Mouse (Mus musculus) macrophage (primary cell): Measurements from ENCODE around the gene Itga5. TPM values are rescaled to one million over a fixed set of nuclear protein-coding genes. Genes with fewer than 3 reads are reported as not detected.

Source experiments
- H3K27ac ChIP-seq: fragments of 350-480 bp; formaldehyde crosslinking; 2 replicates; pipeline ENCODE4 v1.9.0; 2021
- H3K36me3 ChIP-seq: fragments of 350-480 bp; formaldehyde crosslinking; 2 replicates; pipeline ENCODE4 v1.9.0; 2021; ENCODE audit errors: inconsistent target
- H3K4me3 ChIP-seq: fragments of 350-480 bp; formaldehyde crosslinking; 2 replicates; pipeline ENCODE4 v1.9.0; 2021; ENCODE audit errors: inconsistent target
- H3K79me2 ChIP-seq: fragments of 350-480 bp; formaldehyde crosslinking; 2 replicates; pipeline ENCODE4 v1.9.0; 2021; ENCODE audit errors: inconsistent target
- WGBS: methylation state at CpG from one replicate; pipeline ENCODE4 v1.1.7; 2026; ENCODE audit warnings: inconsistent platforms; ENCODE audit not compliant: missing documents; 5-methylcytosine and 5-hydroxymethylcytosine counted together
- polyA plus RNA-seq: library from polyadenylated mRNA; stranded (reverse); fragments of 250-400 nt; gene quantifications from 3 replicates; pipeline ENCODE4 v1.2.4, GENCODE M21; 2018; ENCODE audit warnings: inconsistent platforms

Gene Itga5
- polyA plus RNA-seq, 1 experiment from 2014 or later: 24.4 TPM

- H3K27ac ChIP-seq: peak overlapping the region; percentile 88
- 33% methylated on average over 4 of the region's 4 CpGs for WGBS
- H3K4me3 ChIP-seq: no peak overlapping the region
- peaks cover 38% of the 10 kb centered on the region for H3K36me3 ChIP-seq
- peaks cover 69% of the 10 kb centered on the region for H3K79me2 ChIP-seq
Measured at GRCm38 (mm10) chr15:103358278-103359121, 8.1 kb downstream of the Itga5 start.

GRCm38 (mm10) chr15:103357817-103358216 lies 8.7 kb downstream of the Itga5 start:
- Histone ChIP-seq H3K36me3 (peaks cover 44% of the 10 kb centered on the region), H3K79me2 (peaks cover 62% of the 10 kb centered on the region), H3K27ac (peak overlapping the region; percentile 88)

GRCm38 (mm10) chr15:103356130-103356529 lies 10.4 kb downstream of the Itga5 start:
- peaks cover 45% of the 10 kb centered on the region for H3K79me2 ChIP-seq
- 90% methylated on average over 3 of the region's 4 CpGs for WGBS
- peaks cover 58% of the 10 kb centered on the region for H3K36me3 ChIP-seq

More at GRCm38 (mm10) chr15:103357817-103358216, 8.7 kb downstream of the Itga5 start:
- no peak overlapping the region for H3K4me3 ChIP-seq
- 25% methylated on average over 4 of the region's 4 CpGs for WGBS

GRCm38 (mm10) chr15:103355420-103355819 lies 11.1 kb downstream of the Itga5 start:
- 88% methylated on average over 4 of the region's 4 CpGs for WGBS
- Histone ChIP-seq H3K79me2 (peaks cover 38% of the 10 kb centered on the region), H3K27ac (no peak overlapping the region), H3K4me3 (no peak overlapping the region), H3K36me3 (peaks cover 65% of the 10 kb centered on the region)

More at GRCm38 (mm10) chr15:103356130-103356529, 10.4 kb downstream of the Itga5 start:
- H3K27ac ChIP-seq: no peak overlapping the region
- H3K4me3 ChIP-seq: no peak overlapping the region

- Histone ChIP-seq H3K4me3 (no peak overlapping the region), H3K79me2 (peaks cover 31% of the 10 kb centered on the region), H3K27ac (no peak overlapping the region), H3K36me3 (peaks cover 72% of the 10 kb centered on the region)
- WGBS: 87% methylated on average over 2 of the region's 2 CpGs
Measured at GRCm38 (mm10) chr15:103354690-103355089, 11.9 kb downstream of the Itga5 start.

GRCm38 (mm10) chr15:103353511-103354256 lies 12.9 kb downstream of the Itga5 start:
- Histone ChIP-seq H3K4me3 (no peak overlapping the region), H3K27ac (no peak overlapping the region), H3K79me2 (peaks cover 22% of the 10 kb centered on the region), H3K36me3 (peaks cover 82% of the 10 kb centered on the region)
- 95% methylated on average over 11 of the region's 11 CpGs for WGBS

GRCm38 (mm10) chr15:103352856-103353255 lies 13.7 kb downstream of the Itga5 start:
- Histone ChIP-seq H3K36me3 (peaks cover 90% of the 10 kb centered on the region), H3K79me2 (peaks cover 21% of the 10 kb centered on the region), H3K4me3 (no peak overlapping the region), H3K27ac (no peak overlapping the region)
- WGBS: 42% methylated on average over 4 of the region's 4 CpGs

GRCm38 (mm10) chr15:103347275-103347684 lies 19.3 kb downstream of the Itga5 start:
- WGBS: 0% methylated on average over 1 of the region's 2 CpGs
- no peak overlapping the region for H3K4me3 ChIP-seq
- H3K27ac ChIP-seq: no peak overlapping the region
- H3K79me2 ChIP-seq: no peaks in the 10 kb centered on the region; the same call in 1 of the 2 replicates
- H3K36me3 ChIP-seq: peaks cover 83% of the 10 kb centered on the region

- Histone ChIP-seq H3K27ac (no peak overlapping the region), H3K79me2 (no peaks in the 10 kb centered on the region), H3K36me3 (peaks cover 68% of the 10 kb centered on the region), H3K4me3 (no peak overlapping the region)
- 94% methylated on average over 6 of the region's 6 CpGs for WGBS
Measured at GRCm38 (mm10) chr15:103345789-103346188, 20.8 kb downstream of the Itga5 start.

- Histone ChIP-seq H3K27ac (no peak overlapping the region), H3K36me3 (peaks cover 46% of the 10 kb centered on the region), H3K4me3 (no peak overlapping the region), H3K79me2 (peaks cover 13% of the 10 kb centered on the region; the same call in 1 of the 2 replicates)
Measured at GRCm38 (mm10) chr15:103343556-103343955, 23.0 kb downstream of the Itga5 start.

- H3K4me3 ChIP-seq: no peak overlapping the region
- 89% methylated on average over 2 of the region's 3 CpGs for WGBS
- no peak overlapping the region for H3K27ac ChIP-seq
- peaks cover 40% of the 10 kb centered on the region for H3K36me3 ChIP-seq
- H3K79me2 ChIP-seq: peaks cover 18% of the 10 kb centered on the region; the same call in 1 of the 2 replicates
Measured at GRCm38 (mm10) chr15:103343008-103343407, 23.6 kb downstream of the Itga5 start.

GRCm38 (mm10) chr15:103342415-103342814 lies 24.1 kb downstream of the Itga5 start:
- no peak overlapping the region for H3K4me3 ChIP-seq
- WGBS: 33% methylated on average over 4 of the region's 4 CpGs

GRCm38 (mm10) chr15:103341547-103341946 lies 25.0 kb downstream of the Itga5 start:
- Histone ChIP-seq H3K79me2 (peaks cover 25% of the 10 kb centered on the region; the same call in 1 of the 2 replicates), H3K27ac (no peak overlapping the region), H3K4me3 (no peak overlapping the region), H3K36me3 (peaks cover 30% of the 10 kb centered on the region)
- 88% methylated on average over 8 of the region's 8 CpGs for WGBS

More at GRCm38 (mm10) chr15:103342415-103342814, 24.1 kb downstream of the Itga5 start:
- peaks cover 35% of the 10 kb centered on the region for H3K36me3 ChIP-seq
- H3K79me2 ChIP-seq: peaks cover 24% of the 10 kb centered on the region; the same call in 1 of the 2 replicates
- no peak overlapping the region for H3K27ac ChIP-seq

GRCm38 (mm10) chr15:103340786-103341185 lies 25.8 kb downstream of the Itga5 start:
- peaks cover 22% of the 10 kb centered on the region for H3K36me3 ChIP-seq
- peaks cover 25% of the 10 kb centered on the region; the same call in 1 of the 2 replicates for H3K79me2 ChIP-seq
- WGBS: 48% methylated on average over 4 of the region's 4 CpGs
- no peak overlapping the region for H3K4me3 ChIP-seq
- no peak overlapping the region for H3K27ac ChIP-seq
